Mouse (Mus musculus) stomach, adult 2 months (tissue): ENCODE measurements around the gene Etfrf1. TPM values are rescaled to one million over a fixed set of nuclear protein-coding genes. Genes with fewer than 3 reads are reported as not detected.

Source experiments
- polyA plus RNA-seq: library from polyadenylated mRNA; depleted of rRNA; stranded (reverse); fragments of >200 nt; gene quantifications from 2 replicates; pipeline ENCODE4 v1.2.3, GENCODE M21; 2012; rRNA removed

The Etfrf1 gene
- polyA plus RNA-seq = 0.66 and 1.9 TPM in 2 replicates

GRCm38 (mm10) chr6:145210816-145211338 lies at the start of gene Etfrf1, which contains the start of gene Casc1:
Gene Etfrf1, plus strand, starts transcription at chr6:145211134.
Gene Casc1, minus strand, starts transcription at chr6:145211005.

GRCm38 (mm10) chr6:145250185-145250791 lies 39.4 kb downstream of the Etfrf1 start, which contains the start of gene Kras:
Gene Kras, minus strand, starts transcription at chr6:145250239.

Other genes with a start within 250 kb of the Etfrf1 start
- 0.09 and 0.39 TPM in 2 replicates for gene Bcat1, start 134.9 kb upstream of the Etfrf1 start, polyA plus RNA-seq
- gene Lrmp, start 95.5 kb upstream of the Etfrf1 start, polyA plus RNA-seq = 7.5 and 9.1 TPM in 2 replicates
- gene Casc1, start 129 bp upstream of the Etfrf1 start, polyA plus RNA-seq = 0.09 TPM in 1 of 2 replicates, not detected in the other
- 4.9 and 6.2 TPM in 2 replicates for gene Kras, start 39.1 kb downstream of the Etfrf1 start, polyA plus RNA-seq